Mouse (Mus musculus): ENCODE measurements at regions not wholly inside any gene's neighbourhood (a gene's known extent, or its start where the extent isn't known, plus 50 kb on each side); places are given as distances from the start of the nearest gene placed in this dataset.

- TF ChIP-seq GATA1 (IDR thresholded peaks at IDR 0.05; ENCODE audit: borderline replicate concordance, low read length) (no peak), FLI1 (IDR thresholded peaks at IDR 0.05; ENCODE audit: low read length) (no peak)
Observed at GRCm38 (mm10) chr2:48373086-48373485, 440.8 kb upstream of the Acvr2a start.
